Mouse (Mus musculus) neural tube, embryonic 14.5 days (tissue): ENCODE measurements around the gene Cldn18. TPM values are rescaled to one million over a fixed set of nuclear protein-coding genes. Genes with fewer than 3 reads are reported as not detected.

ENCODE experiments used
- ATAC-seq: fragments of 200-750 bp; cut with Nextera tagmentation; 2 replicates; pipeline ENCODE4 v1.8.0; 2017; ENCODE audit warnings: low read depth, mild to moderate bottlenecking, moderate TSS enrichment, moderate library complexity
- H3K27ac ChIP-seq: fragments of 300-500 bp; sonication (generic); 2 replicates; pipeline ENCODE4 v1.5.1; 2014; ENCODE audit warnings: low read depth, mild to moderate bottlenecking, control low read depth, low read length, moderate library complexity, mixed read lengths
- H3K27me3 ChIP-seq: fragments of 300-500 bp; sonication (generic); 2 replicates; pipeline ENCODE4 v1.6.1; 2014; ENCODE audit warnings: low read length; ENCODE audit not compliant: control insufficient read depth, insufficient read depth
- H3K36me3 ChIP-seq: fragments of 300-500 bp; sonication (generic); 2 replicates; pipeline ENCODE4 v1.6.1; 2014; ENCODE audit warnings: low read length, mixed read lengths; ENCODE audit not compliant: control insufficient read depth, insufficient read depth
- H3K4me1 ChIP-seq: fragments of 300-500 bp; sonication (generic); 2 replicates; pipeline ENCODE4 v1.6.1; 2014; ENCODE audit warnings: low read length; ENCODE audit not compliant: control insufficient read depth, insufficient read depth
- H3K4me2 ChIP-seq: fragments of 300-500 bp; sonication (generic); 2 replicates; pipeline ENCODE4 v1.6.1; 2014; ENCODE audit warnings: mild to moderate bottlenecking, low read depth, low read length, control low read depth
- H3K4me3 ChIP-seq: fragments of 300-500 bp; sonication (generic); 2 replicates; pipeline ENCODE4 v1.5.1; 2014; ENCODE audit warnings: low read depth, low read length, control low read depth, mixed read lengths
- H3K9ac ChIP-seq: fragments of 300-500 bp; sonication (generic); replicated peaks from 2 replicates; pipeline ENCODE4 v1.6.1; 2014; ENCODE audit warnings: low read depth, mild to moderate bottlenecking, control low read depth, low read length, mixed read lengths
- H3K9me3 ChIP-seq: fragments of 300-500 bp; sonication (generic); 2 replicates; pipeline ENCODE4 v1.6.1; 2016; ENCODE audit warnings: low read length; ENCODE audit not compliant: control insufficient read depth
- WGBS: fragments of 180-500 bp; shearing (Covaris S2); extraction: QIAGEN DNeasy Blood & Tissue Kit; methylation state at CpG from one replicate; pipeline ENCODE4 v1.1.7; 2014; 5-methylcytosine and 5-hydroxymethylcytosine counted together
- polyA plus RNA-seq: library from polyadenylated mRNA; unstranded; fragments of >200 nt; fragmentation: Nextera tagmentation; extraction: Ambion mirVana; gene quantifications from 2 replicates; pipeline ENCODE4 v1.2.1, GENCODE M21; 2014

Gene Cldn18
- polyA plus RNA-seq: not detected in 2 replicates

DNA sequence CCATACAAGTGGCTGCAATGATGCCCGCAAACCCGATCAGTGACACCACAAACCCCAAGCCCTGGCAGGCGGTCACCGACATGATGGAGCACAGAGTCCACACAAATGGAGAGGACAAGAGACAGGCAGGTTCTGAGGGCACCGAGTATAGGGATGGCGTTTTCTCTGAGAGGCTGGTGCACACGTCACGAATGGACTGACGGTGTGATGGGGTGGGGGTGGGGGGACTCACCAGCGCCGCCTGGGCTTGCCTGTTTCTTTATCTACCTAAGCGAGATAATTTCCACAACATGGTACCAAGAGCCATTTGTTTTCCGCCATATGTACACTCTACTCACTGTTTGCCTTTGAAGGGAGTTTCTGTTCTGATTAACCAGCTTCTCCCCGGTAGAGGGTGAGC lies at the start of gene Cldn18:
TSS of gene Cldn18 (minus strand) at position 134 of the 400 bp plus-strand sequence.
- no peak for ATAC-seq
- Histone ChIP-seq H3K27me3 (no peaks in the 10 kb centered on the region), H3K4me2 (no peak within 1 kb of the TSS), H3K27ac (no peak within 1 kb of the TSS), H3K9me3 (no peaks in the 10 kb centered on the region), H3K9ac (no peak within 1 kb of the TSS), H3K4me3 (no peak within 1 kb of the TSS), H3K36me3 (no peaks in the 10 kb centered on the region), H3K4me1 (no peaks in the 10 kb centered on the region)
- WGBS: 92% methylated on average over 14 of the region's 14 CpGs

DNA sequence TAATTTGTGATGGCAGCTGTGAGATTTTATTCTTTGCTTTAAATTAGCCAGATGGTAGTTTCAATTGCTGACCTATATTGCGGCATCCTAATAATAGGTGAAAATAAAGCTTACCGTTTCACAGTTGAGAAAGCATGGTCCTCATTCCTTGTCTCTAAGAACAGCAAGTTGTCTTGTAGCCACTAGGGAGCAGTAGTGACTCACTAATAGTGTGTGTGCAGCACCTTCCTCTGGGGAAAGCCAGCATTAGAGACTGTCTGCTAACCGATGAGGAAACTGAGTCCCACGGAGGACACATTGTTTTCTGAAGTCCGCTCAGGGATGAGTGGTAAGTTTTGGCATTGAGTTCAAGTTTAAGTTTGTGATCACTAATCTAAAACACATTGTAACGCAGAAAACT lies 46.5 kb upstream of the Cldn18 start:
- no peak overlapping the region for H3K4me3 ChIP-seq
- no peak overlapping the region for H3K27ac ChIP-seq
- no peaks in the 10 kb centered on the region for H3K36me3 ChIP-seq
- no peaks in the 10 kb centered on the region for H3K9me3 ChIP-seq
- H3K4me1 ChIP-seq: no peaks in the 10 kb centered on the region
- H3K27me3 ChIP-seq: no peaks in the 10 kb centered on the region
- WGBS: 58% methylated on average over 6 of the region's 6 CpGs
- no peak overlapping the region for H3K4me2 ChIP-seq
- H3K9ac ChIP-seq: no peak overlapping the region
- ATAC-seq: no peak

DNA sequence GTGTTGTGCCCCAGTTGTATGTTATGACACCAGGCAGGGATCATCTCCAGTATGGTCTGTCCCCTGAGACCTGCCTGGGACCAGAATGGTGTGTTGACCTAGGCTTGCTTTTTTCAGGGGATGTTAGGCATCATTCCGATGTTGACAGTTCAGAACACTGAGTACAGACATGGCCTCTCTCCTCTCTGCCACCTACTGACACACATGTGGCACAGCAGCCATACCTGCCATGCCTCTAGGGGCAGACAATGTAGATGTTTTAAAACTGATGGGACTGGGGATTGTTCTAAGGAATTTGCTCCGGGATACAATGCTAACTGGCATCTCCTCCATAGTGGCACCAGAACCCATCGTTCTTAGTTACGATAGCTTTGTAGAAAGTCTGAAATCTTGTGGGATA lies 33.2 kb upstream of the Cldn18 start:
- Histone ChIP-seq H3K9ac (no peak overlapping the region), H3K27ac (no peak overlapping the region), H3K4me1 (no peaks in the 10 kb centered on the region; the same call in 1 of the 2 replicates), H3K4me2 (no peak overlapping the region), H3K36me3 (no peaks in the 10 kb centered on the region), H3K9me3 (no peaks in the 10 kb centered on the region), H3K27me3 (no peaks in the 10 kb centered on the region), H3K4me3 (no peak overlapping the region)
- no peak for ATAC-seq
- 80% methylated on average over 4 of the region's 4 CpGs for WGBS

DNA sequence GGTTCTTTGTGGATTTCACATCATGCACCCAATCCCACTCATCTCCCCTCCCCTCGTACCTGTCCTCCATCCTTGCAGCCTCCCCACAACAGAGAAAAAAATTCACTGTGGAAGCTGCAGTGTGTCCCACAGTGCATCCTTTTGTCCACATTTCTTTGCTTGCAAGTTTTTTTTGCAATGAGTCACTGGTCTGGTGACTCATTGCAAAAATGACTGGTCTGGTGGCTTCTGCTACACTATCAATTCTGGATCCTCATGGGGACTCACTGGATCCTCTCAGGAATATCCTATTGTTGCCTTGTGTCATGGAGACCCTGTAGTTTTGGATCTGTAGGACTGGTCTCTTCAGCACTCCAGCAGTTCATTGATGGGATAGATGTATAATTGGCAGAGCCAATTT lies 31.2 kb upstream of the Cldn18 start:
- Histone ChIP-seq H3K4me3 (no peak overlapping the region), H3K4me2 (no peak overlapping the region), H3K36me3 (no peaks in the 10 kb centered on the region), H3K27me3 (no peaks in the 10 kb centered on the region), H3K9me3 (no peaks in the 10 kb centered on the region), H3K27ac (no peak overlapping the region), H3K9ac (no peak overlapping the region), H3K4me1 (peaks cover 3% of the 10 kb centered on the region; the same call in 1 of the 2 replicates)
- WGBS: 84% methylated on average over 1 of the region's 1 CpGs
- no peak for ATAC-seq

DNA sequence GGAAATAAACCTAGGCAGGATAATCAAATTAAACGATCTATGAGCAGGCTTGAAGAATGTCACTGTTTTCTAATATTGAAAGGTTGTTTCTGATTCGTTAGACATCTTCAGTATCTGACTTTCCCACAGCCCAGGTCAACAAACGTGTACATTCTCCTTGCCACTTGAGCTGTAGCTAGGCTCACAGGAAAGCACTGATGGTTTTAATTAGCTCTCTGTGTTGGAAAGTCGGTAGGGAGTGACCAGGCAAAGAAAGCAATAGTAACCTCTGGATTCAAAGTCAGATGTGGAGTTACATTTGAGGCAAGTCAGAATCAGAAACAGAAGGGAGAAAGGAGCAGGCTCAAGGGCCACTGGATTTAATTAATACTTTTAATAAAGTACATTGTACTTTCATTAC lies 30.7 kb upstream of the Cldn18 start:
- Histone ChIP-seq H3K4me1 (peaks cover 3% of the 10 kb centered on the region; the same call in 1 of the 2 replicates), H3K4me2 (no peak overlapping the region), H3K36me3 (no peaks in the 10 kb centered on the region), H3K27ac (no peak overlapping the region), H3K9ac (no peak overlapping the region), H3K9me3 (no peaks in the 10 kb centered on the region), H3K4me3 (no peak overlapping the region), H3K27me3 (no peaks in the 10 kb centered on the region)
- no peak for ATAC-seq
- 65% methylated on average over 4 of the region's 4 CpGs for WGBS

DNA sequence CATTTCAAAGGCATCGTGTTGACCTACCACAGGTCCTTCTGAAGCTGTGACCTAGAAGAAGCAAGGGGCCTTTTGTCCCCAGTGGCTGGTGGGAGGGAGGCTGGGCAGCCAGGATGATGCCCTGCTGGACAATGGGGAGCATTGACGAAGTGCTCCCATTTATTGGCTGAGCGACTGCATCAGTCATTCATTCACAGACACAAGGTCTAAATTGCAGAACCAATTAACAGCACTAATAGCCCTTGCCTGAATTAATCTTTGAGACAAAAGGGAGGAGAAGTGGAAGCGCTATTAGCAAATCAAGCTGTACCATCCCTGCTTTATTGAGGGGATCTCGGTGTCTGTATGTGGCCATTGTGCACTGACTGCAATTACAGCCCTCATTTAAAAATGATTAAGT lies 27.5 kb upstream of the Cldn18 start:
- Histone ChIP-seq H3K27me3 (no peaks in the 10 kb centered on the region), H3K36me3 (no peaks in the 10 kb centered on the region), H3K9ac (no peak overlapping the region), H3K9me3 (no peaks in the 10 kb centered on the region), H3K4me3 (no peak overlapping the region), H3K4me1 (peaks cover 3% of the 10 kb centered on the region; the same call in 1 of the 2 replicates), H3K27ac (no peak overlapping the region), H3K4me2 (no peak overlapping the region)
- WGBS: 11% methylated on average over 5 of the region's 5 CpGs
- peak; percentile 54 for ATAC-seq

DNA sequence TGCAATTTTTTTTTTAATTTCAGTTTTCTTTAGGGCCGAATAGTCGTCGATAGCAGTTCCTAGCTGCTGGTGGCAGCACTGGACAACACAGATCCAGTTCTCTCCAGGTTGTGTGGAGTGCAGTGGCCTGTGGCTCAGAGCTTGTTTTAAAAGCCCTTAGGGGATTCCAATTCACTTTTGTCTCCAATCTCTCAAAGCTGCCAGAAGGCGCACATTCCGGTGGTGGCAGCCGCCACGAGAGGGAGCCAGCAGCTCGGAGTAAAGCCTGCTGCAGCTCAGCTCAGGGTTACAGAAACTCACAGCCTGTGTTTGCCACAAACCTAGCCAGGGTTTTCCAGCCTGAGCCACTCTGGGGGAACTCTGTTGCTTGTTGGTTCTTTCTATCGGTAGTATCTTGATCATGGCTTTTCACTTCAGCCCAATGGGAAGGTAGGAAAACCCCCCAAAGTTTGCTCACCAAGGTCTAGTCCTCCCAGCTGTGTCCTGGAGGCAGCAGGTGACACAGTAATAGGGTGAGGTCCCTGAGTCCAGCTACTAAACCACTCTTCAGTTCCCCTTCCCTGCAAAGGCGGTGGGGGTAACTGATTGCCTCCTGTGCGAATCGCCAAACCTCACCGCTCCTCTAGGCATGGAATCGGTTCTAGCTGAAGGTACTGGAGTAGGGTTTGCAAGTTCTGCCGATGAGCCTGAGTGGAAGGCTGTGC lies 13.0 kb upstream of the Cldn18 start:
- no peak overlapping the region for H3K4me3 ChIP-seq
- peak; percentile 77; the same call in 1 of the 2 replicates for ATAC-seq
- no peak overlapping the region for H3K27ac ChIP-seq
- no peaks in the 10 kb centered on the region for H3K27me3 ChIP-seq
- no peaks in the 10 kb centered on the region for H3K9me3 ChIP-seq
- no peak overlapping the region for H3K9ac ChIP-seq
- WGBS: 38% methylated on average over 15 of the region's 15 CpGs
- no peak overlapping the region for H3K4me2 ChIP-seq
- no peaks in the 10 kb centered on the region for H3K36me3 ChIP-seq
- no peaks in the 10 kb centered on the region for H3K4me1 ChIP-seq

DNA sequence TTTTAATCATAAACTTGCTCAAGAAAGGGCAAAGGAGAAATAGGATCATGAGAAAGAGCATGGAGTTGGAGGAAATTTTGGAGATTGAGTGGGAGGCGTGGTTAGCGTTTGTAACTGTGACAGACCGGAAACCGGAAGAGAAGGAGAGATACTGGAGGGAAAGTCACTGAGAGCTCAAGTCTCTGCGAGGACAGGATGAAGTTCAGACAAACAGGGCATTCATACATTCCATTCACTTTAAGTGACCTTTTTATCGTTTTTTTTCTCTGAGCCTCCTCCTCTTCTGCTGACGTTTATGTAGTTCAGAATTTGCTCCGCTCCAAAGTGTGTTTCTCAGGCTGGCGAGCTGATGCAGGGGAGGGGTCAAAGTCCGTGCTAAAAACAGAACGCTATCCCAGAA lies 10.8 kb upstream of the Cldn18 start:
- Histone ChIP-seq H3K9me3 (no peaks in the 10 kb centered on the region), H3K36me3 (no peaks in the 10 kb centered on the region), H3K27me3 (no peaks in the 10 kb centered on the region), H3K9ac (no peak overlapping the region), H3K4me1 (no peaks in the 10 kb centered on the region), H3K4me2 (no peak overlapping the region), H3K4me3 (no peak overlapping the region), H3K27ac (no peak overlapping the region)
- ATAC-seq: no peak
- WGBS: 76% methylated on average over 11 of the region's 11 CpGs

DNA sequence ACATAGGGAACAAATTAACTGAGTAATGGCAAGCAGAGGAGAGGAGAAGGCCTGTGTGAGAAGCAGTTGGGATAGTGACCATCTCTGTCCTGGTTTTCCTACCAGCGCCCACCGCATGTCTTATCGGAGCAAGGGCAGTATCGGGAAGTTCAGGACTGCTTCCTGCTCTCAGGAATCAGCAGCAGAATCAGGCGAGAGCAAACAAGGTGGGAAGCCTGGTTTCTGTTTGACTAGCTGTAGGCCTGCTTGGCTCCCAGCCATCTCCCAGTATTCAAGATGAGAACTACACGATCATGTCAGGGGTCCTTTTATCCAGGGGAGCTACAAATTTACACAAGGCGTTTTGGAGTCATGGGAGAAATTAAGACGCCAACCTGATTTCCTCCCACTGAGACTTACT lies 8.2 kb upstream of the Cldn18 start:
- WGBS: 84% methylated on average over 8 of the region's 8 CpGs
- Histone ChIP-seq H3K36me3 (no peaks in the 10 kb centered on the region), H3K27ac (no peak overlapping the region), H3K9me3 (no peaks in the 10 kb centered on the region), H3K9ac (no peak overlapping the region), H3K27me3 (no peaks in the 10 kb centered on the region), H3K4me2 (no peak overlapping the region), H3K4me1 (no peaks in the 10 kb centered on the region), H3K4me3 (no peak overlapping the region)
- ATAC-seq: no peak
